Mouse (Mus musculus) liver, embryonic 14.5 days (tissue): ENCODE data around the gene Btnl2. TPM values are rescaled to one million over a fixed set of nuclear protein-coding genes. Genes with fewer than 3 reads are reported as not detected.
"Not testable (repeated sequence)": the region's sequence is repeated elsewhere in the genome, so short reads cannot be mapped to it uniquely, and the experiment has no call there.

Experiments used
- ATAC-seq: fragments of 200-750 bp; cut with Nextera tagmentation; 2 replicates; pipeline ENCODE4 v1.8.0; 2017; ENCODE audit warnings: moderate number of reproducible peaks, mild to moderate bottlenecking, moderate library complexity; ENCODE audit not compliant: insufficient read depth
- DNase-seq, 3 experiments: peaks; one replicate each; pipeline ENCODE4 v3.0.0-alpha.2; 2012 to 2013; ENCODE audit warnings: low read depth in 3 of 3, low spot score in 3 of 3
- H3K27ac ChIP-seq: fragments of 300-500 bp; sonication (generic); 2 replicates; pipeline ENCODE4 v1.5.1; 2014; ENCODE audit warnings: moderate library complexity, mild to moderate bottlenecking, control low read depth, inconsistent platforms
- H3K27me3 ChIP-seq: fragments of 300-500 bp; sonication (generic); 2 replicates; pipeline ENCODE4 v1.6.1; 2014; ENCODE audit warnings: mild to moderate bottlenecking, low read length, moderate library complexity; ENCODE audit not compliant: control insufficient read depth, insufficient read depth
- H3K36me3 ChIP-seq: fragments of 300-500 bp; sonication (generic); replicated peaks from 2 replicates; pipeline ENCODE4 v1.6.1; 2014; ENCODE audit warnings: low read depth; ENCODE audit not compliant: control insufficient read depth, insufficient read depth
- H3K4me1 ChIP-seq, 2 experiments: fragments of 200-500 bp in 1 of 2; fragments of 300-500 bp in 1 of 2; sonication (generic) in 1 of 2; replicated peaks; 2 replicates each; pipeline ENCODE4 v1.6.1; 2012 to 2014; ENCODE audit warnings: antibody characterized with exemption in 1 of 2, inconsistent platforms in 1 of 2, low read length in 1 of 2; ENCODE audit not compliant: control insufficient read depth in 2 of 2, insufficient read depth in 2 of 2
- H3K4me2 ChIP-seq: fragments of 300-500 bp; sonication (generic); 2 replicates; pipeline ENCODE4 v1.6.1; 2014; ENCODE audit warnings: low read depth, mild to moderate bottlenecking, control low read depth, moderate library complexity
- H3K4me3 ChIP-seq, 2 experiments: fragments of 200-500 bp in 1 of 2; fragments of 300-500 bp in 1 of 2; sonication (generic) in 1 of 2; 2 replicates each; pipeline ENCODE4 v1.5.1; 2012 to 2014; ENCODE audit warnings: low read depth in 2 of 2, low read length in 2 of 2, mild to moderate bottlenecking in 2 of 2, control low read depth in 1 of 2, inconsistent platforms in 1 of 2, moderate library complexity in 1 of 2; ENCODE audit not compliant: insufficient read depth in 1 of 2
- H3K9ac ChIP-seq: fragments of 300-500 bp; sonication (generic); replicated peaks from 2 replicates; pipeline ENCODE4 v1.6.1; 2014; ENCODE audit warnings: mild to moderate bottlenecking, control low read depth, moderate library complexity
- H3K9me3 ChIP-seq: fragments of 300-500 bp; sonication (generic); 2 replicates; pipeline ENCODE4 v1.6.1; 2016; ENCODE audit warnings: low read length, mixed read lengths; ENCODE audit not compliant: control insufficient read depth
- CTCF ChIP-seq: IDR thresholded peaks from 2 replicates; pipeline ENCODE4 v1.5.1; 2016; ENCODE audit warnings: antibody characterized with exemption, low read depth, control low read depth
- EP300 ChIP-seq: IDR thresholded peaks from 2 replicates; pipeline ENCODE4 v1.6.1; 2016; ENCODE audit warnings: antibody characterized with exemption, low read depth
- WGBS: fragments of 180-500 bp; shearing (Covaris S2); extraction: QIAGEN DNeasy Blood & Tissue Kit; methylation state at CpG from one replicate; pipeline ENCODE4 v1.1.7; 2014; ENCODE audit not compliant: insufficient replicate concordance; 5-methylcytosine and 5-hydroxymethylcytosine counted together
- polyA plus RNA-seq, 2 experiments: library from polyadenylated mRNA; depleted of rRNA in 1 of 2; stranded (reverse) in 1 of 2; unstranded in 1 of 2; fragments of >200 nt; fragmentation: Nextera tagmentation in 1 of 2; extraction: Ambion mirVana in 1 of 2; gene quantifications; 2 replicates each; pipeline versions ENCODE4 v1.2.1 to v1.2.3; 2012 to 2014

The Btnl2 gene
- polyA plus RNA-seq, 2 experiments, result 0.01 TPM; not detected in 1

GRCm38 (mm10) chr17:34309225-34309624 is 45.4 kb upstream of the Btnl2 start:
- WGBS, result 30% methylated on average over 10 of the region's 10 CpGs
- DNase-seq (no peak), ATAC-seq (no peak)
- peak overlapping the region; percentile 59 for H3K4me2 ChIP-seq
- TF ChIP-seq CTCF (no peak), EP300 (no peak)
- H3K36me3 ChIP-seq, result no peaks in the 10 kb centered on the region
- no peaks in the 10 kb centered on the region; the same call in 1 of the 2 replicates for H3K27me3 ChIP-seq
- H3K9me3 ChIP-seq, result no peaks in the 10 kb centered on the region
- H3K4me3 ChIP-seq, result peak overlapping the region; percentile 43 to 66
- 0 out of 4 replicates have a peak, but pooled peaks cover 0 to 2% of the 10 kb centered on the region in 2 experiments for H3K4me1 ChIP-seq
- no peak overlapping the region for H3K27ac ChIP-seq
- H3K9ac ChIP-seq, result no peak overlapping the region

GRCm38 (mm10) chr17:34309683-34310385 is 44.8 kb upstream of the Btnl2 start:
- WGBS, result 21% methylated on average over 38 of the region's 38 CpGs
- H3K4me3 ChIP-seq, result peak overlapping the region; percentile 43 to 66
- no peaks in the 10 kb centered on the region for H3K9me3 ChIP-seq
- ATAC-seq (peak; percentile 48), DNase-seq (no peak)
- no peaks in the 10 kb centered on the region for H3K36me3 ChIP-seq
- peak overlapping the region; percentile 59 for H3K4me2 ChIP-seq
- 0 out of 4 replicates have a peak, but pooled peaks cover 0 to 2% of the 10 kb centered on the region in 2 experiments for H3K4me1 ChIP-seq
- H3K9ac ChIP-seq, result no peak overlapping the region
- TF ChIP-seq CTCF, result no peak
- no peak for TF ChIP-seq EP300
- H3K27me3 ChIP-seq, result no peaks in the 10 kb centered on the region; the same call in 1 of the 2 replicates
- no peak overlapping the region for H3K27ac ChIP-seq

- H3K4me3 ChIP-seq, H3K27ac ChIP-seq, H3K27me3 ChIP-seq, H3K36me3 ChIP-seq, H3K9me3 ChIP-seq, DNase-seq, H3K9ac ChIP-seq, H3K4me2 ChIP-seq, H3K4me1 ChIP-seq, ATAC-seq: not testable (repeated sequence)
- 69% methylated on average over 3 of the region's 3 CpGs for WGBS
Measured at GRCm38 (mm10) chr17:34310526-34310925, 44.1 kb upstream of the Btnl2 start.

GRCm38 (mm10) chr17:34312185-34312584 is 42.4 kb upstream of the Btnl2 start:
- Histone ChIP-seq H3K9ac (no peak overlapping the region), H3K4me2 (no peak overlapping the region), H3K27me3 (no peaks in the 10 kb centered on the region; the same call in 1 of the 2 replicates), H3K4me3 (no peak overlapping the region), H3K4me1 (0 out of 4 replicates have a peak, but pooled peaks cover 0 to 2% of the 10 kb centered on the region in 2 experiments), H3K36me3 (no peaks in the 10 kb centered on the region), H3K9me3 (no peaks in the 10 kb centered on the region), H3K27ac (no peak overlapping the region)
- WGBS, result 47% methylated on average over 1 of the region's 1 CpGs
- no peak for ATAC-seq
- TF ChIP-seq EP300, result no peak
- no peak for TF ChIP-seq CTCF
- DNase-seq, result no peak

- DNase-seq, result peak in 1 of 3 experiments; percentile 6
- WGBS, result 32% methylated on average over 3 of the region's 3 CpGs
- H3K9me3 ChIP-seq, result no peaks in the 10 kb centered on the region
- H3K4me1 ChIP-seq, result 0 out of 4 replicates have a peak, but pooled peaks cover 0 to 2% of the 10 kb centered on the region in 2 experiments
- H3K27me3 ChIP-seq, result no peaks in the 10 kb centered on the region
- TF ChIP-seq CTCF (peak; percentile 87), EP300 (no peak)
- no peaks in the 10 kb centered on the region for H3K36me3 ChIP-seq
- no peak overlapping the region for H3K27ac ChIP-seq
- no peak for ATAC-seq
- no peak overlapping the region for H3K9ac ChIP-seq
- H3K4me2 ChIP-seq, result no peak overlapping the region
- no peak overlapping the region for H3K4me3 ChIP-seq
Measured at GRCm38 (mm10) chr17:34313393-34313792, 41.2 kb upstream of the Btnl2 start.
